Mouse (Mus musculus) limb, embryonic 11.5 days (tissue): ENCODE results near the gene Nat14. TPM values are rescaled to one million over a fixed set of nuclear protein-coding genes. Genes with fewer than 3 reads are reported as not detected.

ENCODE experiments used
- ATAC-seq: fragments of 200-750 bp; cut with Nextera tagmentation; 2 replicates; pipeline ENCODE4 v1.8.0; 2017; ENCODE audit warnings: low read depth; ENCODE audit not compliant: insufficient number of reproducible peaks, low FRiP score, low TSS enrichment
- DNase-seq: peaks from one replicate; pipeline ENCODE4 v3.0.0-alpha.2; 2015; ENCODE audit warnings: low spot score
- H3K27ac ChIP-seq: fragments of 300-500 bp; sonication (generic); replicated peaks from 2 replicates; pipeline ENCODE4 v1.5.1; 2014; ENCODE audit warnings: low read depth, mild to moderate bottlenecking, low read length
- H3K27me3 ChIP-seq: fragments of 300-500 bp; sonication (generic); 2 replicates; pipeline ENCODE4 v1.6.1; 2014; ENCODE audit warnings: mild to moderate bottlenecking, low read length, mixed read lengths; ENCODE audit not compliant: control insufficient read depth, insufficient read depth
- H3K36me3 ChIP-seq: fragments of 300-500 bp; sonication (generic); 2 replicates; pipeline ENCODE4 v1.6.1; 2014; ENCODE audit warnings: mild to moderate bottlenecking, low read length, moderate library complexity, mixed read lengths; ENCODE audit not compliant: control insufficient read depth, insufficient read depth
- H3K4me1 ChIP-seq: fragments of 300-500 bp; sonication (generic); 2 replicates; pipeline ENCODE4 v1.6.1; 2014; ENCODE audit warnings: low read length, mixed read lengths; ENCODE audit not compliant: control insufficient read depth, insufficient read depth
- H3K4me2 ChIP-seq: fragments of 300-500 bp; sonication (generic); 2 replicates; pipeline ENCODE4 v1.6.1; 2014; ENCODE audit warnings: low read depth, mild to moderate bottlenecking, moderate library complexity; ENCODE audit not compliant: severe bottlenecking
- H3K4me3 ChIP-seq: fragments of 300-500 bp; sonication (generic); 2 replicates; pipeline ENCODE4 v1.5.1; 2014; ENCODE audit warnings: low read depth, low read length
- H3K9ac ChIP-seq: fragments of 300-500 bp; sonication (generic); 2 replicates; pipeline ENCODE4 v1.6.1; 2014; ENCODE audit warnings: mild to moderate bottlenecking, low read length
- H3K9me3 ChIP-seq: fragments of 300-500 bp; sonication (generic); 2 replicates; pipeline ENCODE4 v1.6.1; 2016; ENCODE audit warnings: low read length; ENCODE audit not compliant: control insufficient read depth
- WGBS: fragments of 180-500 bp; shearing (Covaris S2); extraction: QIAGEN DNeasy Blood & Tissue Kit; methylation state at CpG from one replicate; pipeline ENCODE4 v1.1.7; 2014; 5-methylcytosine and 5-hydroxymethylcytosine counted together
- polyA plus RNA-seq: library from polyadenylated mRNA; unstranded; fragments of >200 nt; fragmentation: Nextera tagmentation; extraction: Ambion mirVana; gene quantifications from 2 replicates; pipeline ENCODE4 v1.2.1, GENCODE M21; 2014

The Nat14 gene
- polyA plus RNA-seq, 1 experiment from 2014 or later = 2.9 TPM

GRCm38 (mm10) chr7:4899649-4900522, 21.9 kb upstream of the Nat14 start:
- no peak for DNase-seq
- H3K4me1 ChIP-seq = no peaks in the 10 kb centered on the region
- ATAC-seq = 0 out of 2 replicates have a peak, but pooled peaks have one; percentile 28
- no peaks in the 10 kb centered on the region; the same call in 1 of the 2 replicates for H3K9me3 ChIP-seq
- peaks cover 15% of the 10 kb centered on the region for H3K27me3 ChIP-seq
- 7% methylated on average over 19 of the region's 19 CpGs for WGBS
- H3K27ac ChIP-seq = no peak overlapping the region
- peak overlapping the region; percentile 33 for H3K4me2 ChIP-seq
- no peaks in the 10 kb centered on the region for H3K36me3 ChIP-seq
- 0 out of 2 replicates have a peak overlapping the region, but pooled peaks have one; percentile 3 for H3K4me3 ChIP-seq
- no peak overlapping the region; the same call in 1 of the 2 replicates for H3K9ac ChIP-seq

GRCm38 (mm10) chr7:4900523-4900851, 21.3 kb upstream of the Nat14 start:
- Histone ChIP-seq H3K4me3 (no peak overlapping the region), H3K4me2 (no peak overlapping the region), H3K9ac (no peak overlapping the region), H3K4me1 (no peaks in the 10 kb centered on the region), H3K36me3 (no peaks in the 10 kb centered on the region), H3K9me3 (no peaks in the 10 kb centered on the region; the same call in 1 of the 2 replicates), H3K27ac (no peak overlapping the region), H3K27me3 (peaks cover 15% of the 10 kb centered on the region)
- WGBS = 21% methylated on average over 11 of the region's 11 CpGs
- no peak for DNase-seq
- ATAC-seq = no peak

- H3K4me2 ChIP-seq = no peak overlapping the region
- H3K27me3 ChIP-seq = peaks cover 15% of the 10 kb centered on the region
- no peak overlapping the region for H3K4me3 ChIP-seq
- 49% methylated on average over 8 of the region's 8 CpGs for WGBS
- no peaks in the 10 kb centered on the region for H3K36me3 ChIP-seq
- DNase-seq = peak; percentile 64
- no peak for ATAC-seq
- no peaks in the 10 kb centered on the region; the same call in 1 of the 2 replicates for H3K9me3 ChIP-seq
- H3K9ac ChIP-seq = no peak overlapping the region
- H3K4me1 ChIP-seq = no peaks in the 10 kb centered on the region
- no peak overlapping the region for H3K27ac ChIP-seq
Observed at GRCm38 (mm10) chr7:4901171-4901570, 20.7 kb upstream of the Nat14 start.

GRCm38 (mm10) chr7:4902404-4902803, 19.4 kb upstream of the Nat14 start:
- H3K27ac ChIP-seq = no peak overlapping the region
- H3K36me3 ChIP-seq = no peaks in the 10 kb centered on the region
- H3K27me3 ChIP-seq = peaks cover 15% of the 10 kb centered on the region
- H3K4me3 ChIP-seq = no peak overlapping the region
- WGBS = 88% methylated on average over 9 of the region's 9 CpGs
- no peak for DNase-seq
- H3K4me2 ChIP-seq = no peak overlapping the region
- H3K9me3 ChIP-seq = no peaks in the 10 kb centered on the region; the same call in 1 of the 2 replicates
- ATAC-seq = no peak
- no peak overlapping the region for H3K9ac ChIP-seq
- no peaks in the 10 kb centered on the region for H3K4me1 ChIP-seq

GRCm38 (mm10) chr7:4906466-4906950, 15.3 kb upstream of the Nat14 start, which contains the start of gene Gm36210:
TSS of gene Gm36210 (minus strand) at chr7:4906516.
- H3K9ac ChIP-seq = no peak within 1 kb of the TSS
- no peak for DNase-seq
- H3K4me1 ChIP-seq = no peaks in the 10 kb centered on the region
- H3K36me3 ChIP-seq = no peaks in the 10 kb centered on the region
- no peak for ATAC-seq
- H3K27me3 ChIP-seq = no peaks in the 10 kb centered on the region
- H3K9me3 ChIP-seq = no peaks in the 10 kb centered on the region
- H3K27ac ChIP-seq = no peak within 1 kb of the TSS
- no peak within 1 kb of the TSS for H3K4me3 ChIP-seq
- H3K4me2 ChIP-seq = no peak within 1 kb of the TSS
- WGBS = 67% methylated on average over 10 of the region's 10 CpGs

- ATAC-seq (no peak), DNase-seq (peak; percentile 83)
- no peaks in the 10 kb centered on the region for H3K9me3 ChIP-seq
- H3K27ac ChIP-seq = no peak overlapping the region
- no peak overlapping the region for H3K4me2 ChIP-seq
- no peaks in the 10 kb centered on the region for H3K27me3 ChIP-seq
- H3K9ac ChIP-seq = no peak overlapping the region
- no peak overlapping the region for H3K4me3 ChIP-seq
- 41% methylated on average over 9 of the region's 9 CpGs for WGBS
- no peaks in the 10 kb centered on the region for H3K36me3 ChIP-seq
- H3K4me1 ChIP-seq = peaks cover 3% of the 10 kb centered on the region; the same call in 1 of the 2 replicates
Observed at GRCm38 (mm10) chr7:4911561-4911960, 10.3 kb upstream of the Nat14 start.

GRCm38 (mm10) chr7:4912248-4912647, 9.6 kb upstream of the Nat14 start:
- 55% methylated on average over 5 of the region's 5 CpGs for WGBS
- Histone ChIP-seq H3K4me3 (no peak overlapping the region), H3K27me3 (no peaks in the 10 kb centered on the region), H3K9me3 (no peaks in the 10 kb centered on the region), H3K36me3 (no peaks in the 10 kb centered on the region; the same call in 1 of the 2 replicates), H3K4me1 (peaks cover 6% of the 10 kb centered on the region; the same call in 1 of the 2 replicates), H3K9ac (no peak overlapping the region), H3K4me2 (no peak overlapping the region), H3K27ac (no peak overlapping the region)
- ATAC-seq = no peak
- DNase-seq = no peak

GRCm38 (mm10) chr7:4915007-4915665, 6.7 kb upstream of the Nat14 start, which contains the start of gene Zfp628:
TSS of gene Zfp628 (plus strand) at chr7:4915217.
- Histone ChIP-seq H3K9ac (peak within 1 kb of the TSS; percentile 95), H3K27ac (peak within 1 kb of the TSS; percentile 94), H3K9me3 (no peaks in the 10 kb centered on the region), H3K4me1 (peaks cover 6% of the 10 kb centered on the region; the same call in 1 of the 2 replicates), H3K4me3 (peak within 1 kb of the TSS; percentile 68), H3K27me3 (no peaks in the 10 kb centered on the region), H3K4me2 (peak within 1 kb of the TSS; percentile 52), H3K36me3 (peaks cover 9% of the 10 kb centered on the region; the same call in 1 of the 2 replicates)
- DNase-seq = peak; percentile 97
- under 1% methylated on average over 56 of the region's 56 CpGs for WGBS
- ATAC-seq = peak; percentile 86
